In genomic region chr19:47269729-47270128, GRCm38 (mm10) we compare ENCODE assay signal across 11 mouse cellular contexts.
A peak's percentile ranks its signal among the peaks of the same experiment; 100 is the strongest.
DNase-seq lines count a peak whose midpoint lies in the region; ATAC-seq lines count a peak whose summit lies in the region.
"Had no signal": no experiment of that assay in that cellular context is flagged by ENCODE, and none has a peak within 500 bp of the region (broad histone marks: within the 10 kb centered on the region; RNA-seq: fewer than 3 reads in every experiment).

No protein-coding gene starts in this region.

- no peak overlapping the region for H3K9ac ChIP-seq in neural tube, embryonic 15.5 days (replicated peaks)
- H3K9ac ChIP-seq: heart, embryonic 12.5 days had no signal

- H3K4me1 ChIP-seq in neural tube, embryonic 15.5 days: no peaks in the 10 kb centered on the region
- H3K4me1 ChIP-seq in embryonic facial prominence, embryonic 10.5 days: no peaks in the 10 kb centered on the region
- H3K4me1 ChIP-seq: heart, embryonic 12.5 days; megakaryocyte, embryonic 14.5 days had no signal

- ATAC-seq in neural tube, embryonic 15.5 days (ENCODE audit: low FRiP score): no peak

- H3K36me3 ChIP-seq in neural tube, embryonic 15.5 days: peaks cover 33% of the 10 kb centered on the region
- peaks cover 94% of the 10 kb centered on the region for H3K36me3 ChIP-seq in embryonic facial prominence, embryonic 10.5 days (replicated peaks)
- H3K36me3 ChIP-seq in splenic B cell, adult 2 months (ENCODE audit: control insufficient read depth, insufficient read depth, low read length, poor library complexity, severe bottlenecking): peaks cover 24% of the 10 kb centered on the region

- peak; percentile 48 for DNase-seq in heart, postnatal 4 days
- no peak for DNase-seq in heart, adult 11 months
- peak; percentile 36 for DNase-seq in neural tube, embryonic 10.5 days (ENCODE audit: extremely low spot score, low spot score)
- DNase-seq in embryonic facial prominence, embryonic 10.5 days (ENCODE audit: low spot score): peak; percentile 50
- peak; percentile 10 for DNase-seq in splenic B cell, adult 2 months (ENCODE audit: low read depth, low spot score)
- DNase-seq in testis, postnatal 14 days (ENCODE audit: low spot score): no peak
- no peak for DNase-seq in right cerebral cortex, adult 2 months (ENCODE audit: low spot score in 2 of 2)
- DNase-seq: cerebellum, adult 9-11 months had no signal

- no peaks in the 10 kb centered on the region for H3K27me3 ChIP-seq in neural tube, embryonic 15.5 days (replicated peaks)
- H3K27me3 ChIP-seq in embryonic facial prominence, embryonic 10.5 days (replicated peaks; ENCODE audit: low read depth, poor library complexity, severe bottlenecking): no peaks in the 10 kb centered on the region
- H3K27me3 ChIP-seq in splenic B cell, adult 2 months (ENCODE audit: control insufficient read depth, insufficient read depth, low read length, poor library complexity, severe bottlenecking): no peaks in the 10 kb centered on the region
- H3K27me3 ChIP-seq: heart, embryonic 12.5 days had no signal

- no peak overlapping the region for H3K4me2 ChIP-seq in neural tube, embryonic 15.5 days
- H3K4me2 ChIP-seq: heart, embryonic 12.5 days had no signal

- H3K9me3 ChIP-seq in neural tube, embryonic 15.5 days (replicated peaks): no peaks in the 10 kb centered on the region
- H3K9me3 ChIP-seq in embryonic facial prominence, embryonic 10.5 days: no peaks in the 10 kb centered on the region
- H3K9me3 ChIP-seq: heart, embryonic 12.5 days; megakaryocyte, embryonic 14.5 days had no signal

- WGBS in neural tube, embryonic 15.5 days: 52% methylated on average over 8 of the region's 8 CpGs
- WGBS in embryonic facial prominence, embryonic 10.5 days: 49% methylated on average over 8 of the region's 8 CpGs

- H3K27ac ChIP-seq in neural tube, embryonic 15.5 days (replicated peaks): no peak overlapping the region
- no peak overlapping the region for H3K27ac ChIP-seq in embryonic facial prominence, embryonic 10.5 days (replicated peaks)

- no peak overlapping the region for H3K4me3 ChIP-seq in neural tube, embryonic 15.5 days (replicated peaks)
- H3K4me3 ChIP-seq in embryonic facial prominence, embryonic 10.5 days: no peak overlapping the region
- H3K4me3 ChIP-seq: heart, embryonic 12.5 days; megakaryocyte, embryonic 14.5 days had no signal

Comparison
In these comparisons a context has a peak if more than half of its experiments do, and no peak if none do; other contexts are left out.
1. DNase-seq: peak in heart, postnatal 4 days (single experiment), neural tube, embryonic 10.5 days (single experiment), embryonic facial prominence, embryonic 10.5 days (single experiment) and splenic B cell, adult 2 months (single experiment); none in heart, adult 11 months (single experiment), testis, postnatal 14 days (single experiment) and right cerebral cortex, adult 2 months (0 of 2).